Mouse (Mus musculus): ENCODE measurements around the gene Ncs1. TPM values are rescaled to one million over a fixed set of nuclear protein-coding genes. Genes with fewer than 3 reads are reported as not detected.

Gene Ncs1
- polyA plus RNA-seq, 1 experiment from 2014 or later, result 0.62 TPM

DNA sequence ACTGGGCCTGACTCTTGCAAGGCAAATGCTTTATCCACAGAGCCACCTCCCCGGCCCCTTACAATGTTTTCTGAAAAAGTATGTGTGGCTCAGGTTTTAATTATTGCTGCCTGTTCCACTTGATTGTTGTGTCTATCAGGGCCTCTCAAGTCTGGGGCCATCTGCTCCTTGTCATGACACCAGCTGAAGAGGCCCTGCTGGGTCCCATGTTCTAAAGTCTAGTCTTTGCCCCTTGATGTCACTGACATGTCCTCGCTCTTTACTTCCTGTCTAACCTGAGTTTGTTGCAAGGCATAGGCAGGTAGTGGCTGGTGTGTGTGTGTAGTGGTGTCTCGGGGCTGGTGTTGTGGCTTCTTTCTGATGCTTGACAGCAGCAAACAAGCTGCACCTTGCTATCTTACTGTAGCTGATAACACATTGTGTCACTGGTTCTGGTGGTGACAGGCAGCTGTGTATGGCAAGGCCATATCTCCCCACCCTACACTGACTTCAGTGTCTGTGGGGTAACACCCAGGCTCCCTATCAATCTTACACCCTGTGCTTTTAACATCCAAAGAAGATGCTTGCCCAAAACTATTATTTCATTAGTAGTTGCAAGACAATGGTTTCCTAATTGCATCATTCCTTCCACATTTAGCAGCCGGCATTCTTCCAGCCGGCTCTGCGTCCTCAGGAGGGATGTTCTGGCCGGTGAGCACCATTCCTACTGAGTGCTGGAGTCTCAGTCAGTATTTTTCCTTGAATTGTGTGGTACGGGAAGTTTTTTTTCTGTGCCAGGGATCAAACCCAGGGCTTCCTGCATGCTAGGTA lies 96.3 kb downstream of the Ncs1 start:
- no peak for TF ChIP-seq CTCF (IDR thresholded peaks at IDR 0.05; ENCODE audit: low read depth)
- no peak for TF ChIP-seq EP300 (IDR thresholded peaks at IDR 0.05; ENCODE audit: low read depth)
- H3K9me3 ChIP-seq (ENCODE audit: low read length), result no peaks in the 10 kb centered on the region
- H3K4me2 ChIP-seq (ENCODE audit: low read depth, low read length), result no peak overlapping the region
- H3K4me3 ChIP-seq (ENCODE audit: low read depth, low read length), result no peak overlapping the region
- DNase-seq (no peak), ATAC-seq (no peak)
- H3K27me3 ChIP-seq (ENCODE audit: insufficient read depth, low read length), result 0 out of 2 replicates have a peak, but pooled peaks cover 2% of the 10 kb centered on the region
- no peaks in the 10 kb centered on the region for H3K36me3 ChIP-seq (replicated peaks; ENCODE audit: insufficient read depth, low read length)
- H3K4me1 ChIP-seq (ENCODE audit: insufficient read depth), result no peaks in the 10 kb centered on the region
- no peak overlapping the region for H3K9ac ChIP-seq (replicated peaks)
- 56% methylated on average over 8 of the region's 8 CpGs for WGBS (ENCODE audit: insufficient replicate concordance)
- no peak overlapping the region for H3K27ac ChIP-seq (ENCODE audit: low read depth)

Other genes starting within 250 kb of the Ncs1 start
- 4.1 and 4.5 TPM in 2 replicates for gene Fnbp1, start 103.8 kb upstream of the Ncs1 start, polyA plus RNA-seq (2015; fragmentation: Nextera tagmentation; extraction: Ambion mirVana)
- 9.2 and 9.8 TPM in 2 replicates for gene Gpr107, start 93.5 kb upstream of the Ncs1 start, polyA plus RNA-seq (2015; fragmentation: Nextera tagmentation; extraction: Ambion mirVana)
- 0.20 and 0.24 TPM in 2 replicates for gene Hmcn2, start 68.6 kb downstream of the Ncs1 start, polyA plus RNA-seq (2015; fragmentation: Nextera tagmentation; extraction: Ambion mirVana)
- gene Ass1, start 224.4 kb downstream of the Ncs1 start, polyA plus RNA-seq (2015; fragmentation: Nextera tagmentation; extraction: Ambion mirVana), result 853 and 957 TPM in 2 replicates

Data from liver, postnatal 0 days (tissue).